Mouse (Mus musculus) heart, postnatal 25 days (tissue): ENCODE measurements at regions not wholly inside any gene's neighbourhood (a gene's known extent, or its start where the extent isn't known, plus 50 kb on each side); places are given as distances from the start of the nearest gene placed in this dataset.

ENCODE experiments used
- DNase-seq: peaks from one replicate; pipeline ENCODE4 v3.0.0; 2022; ENCODE audit warnings: low spot score
- intact Hi-C: fragments of 180-260 bp; cut with DNase I; formaldehyde crosslinking; loops from one replicate; pipeline ENCODE4 v1.15.1; 2025

GRCm38 (mm10) chr4:58663628-58664205, 110.0 kb upstream of the Lpar1 start:
- DNase-seq: no peak
- intact Hi-C loops: no loop called here

GRCm38 (mm10) chr4:58661781-58662293, 108.1 kb upstream of the Lpar1 start:
- intact Hi-C loops: no loop called here
- no peak for DNase-seq

- intact Hi-C loops: no loop called here
- DNase-seq: no peak
These were observed 106.8 kb upstream of the Lpar1 start for GRCm38 (mm10) chr4:58660511-58660910.

- intact Hi-C loops: no loop called here
- DNase-seq: no peak
These were observed 104.5 kb upstream of the Lpar1 start for GRCm38 (mm10) chr4:58658206-58658605.

GRCm38 (mm10) chr4:58647761-58648295, 94.1 kb upstream of the Lpar1 start:
- intact Hi-C loops: no loop called here
- DNase-seq: no peak

- DNase-seq: no peak
- intact Hi-C loops: no loop called here
These were observed 93.1 kb upstream of the Lpar1 start for GRCm38 (mm10) chr4:58646821-58647220.

- intact Hi-C loops: no loop called here
- no peak for DNase-seq
These were observed 89.7 kb upstream of the Lpar1 start for GRCm38 (mm10) chr4:58643371-58643770.

GRCm38 (mm10) chr4:58642236-58642635, 88.5 kb upstream of the Lpar1 start:
- DNase-seq: no peak
- intact Hi-C loops: no loop called here

GRCm38 (mm10) chr4:58632696-58633095, 79.0 kb upstream of the Lpar1 start:
- intact Hi-C loops: no loop called here
- no peak for DNase-seq

GRCm38 (mm10) chr4:58631415-58631814, 77.7 kb upstream of the Lpar1 start:
- no peak for DNase-seq
- intact Hi-C loops: no loop called here

GRCm38 (mm10) chr4:58627021-58627420, 73.3 kb upstream of the Lpar1 start:
- intact Hi-C loops: no loop called here

GRCm38 (mm10) chr4:58624059-58624458, 70.4 kb upstream of the Lpar1 start:
- no peak for DNase-seq
- intact Hi-C loops: no loop called here

More at GRCm38 (mm10) chr4:58627021-58627420, 73.3 kb upstream of the Lpar1 start:
- no peak for DNase-seq

GRCm38 (mm10) chr4:58620641-58621040, 66.9 kb upstream of the Lpar1 start:
- no peak for DNase-seq
- intact Hi-C loops: no loop called here

GRCm38 (mm10) chr4:58617261-58617660, 63.6 kb upstream of the Lpar1 start:
- intact Hi-C loops: no loop called here
- peak; percentile 16 for DNase-seq

GRCm38 (mm10) chr4:58613536-58613935, 59.8 kb upstream of the Lpar1 start:
- intact Hi-C loops: no loop called here

GRCm38 (mm10) chr4:58613022-58613421, 59.3 kb upstream of the Lpar1 start:
- DNase-seq: no peak
- intact Hi-C loops: no loop called here

More at GRCm38 (mm10) chr4:58613536-58613935, 59.8 kb upstream of the Lpar1 start:
- no peak for DNase-seq

- intact Hi-C loops: no loop called here
- DNase-seq: no peak
These were observed 53.8 kb upstream of the Lpar1 start for GRCm38 (mm10) chr4:58607491-58607890.

GRCm38 (mm10) chr4:58605941-58606340, 52.2 kb upstream of the Lpar1 start:
- DNase-seq: no peak
- intact Hi-C loops: no loop called here
